Mouse (Mus musculus): Measurements from ENCODE around the gene Gse1. TPM values are rescaled to one million over a fixed set of nuclear protein-coding genes. Genes with fewer than 3 reads are reported as not detected.
A peak's percentile ranks its signal among the peaks of the same experiment; 100 is the strongest.

The Gse1 gene
- polyA plus RNA-seq, 1 experiment = 52.4 TPM

- no peaks in the 10 kb centered on the region for H3K27me3 ChIP-seq (ENCODE audit: control insufficient read depth, insufficient read depth, low read length)
Observed at GRCm38 (mm10) chr8:120268541-120268980, 40.3 kb downstream of the Gse1 start.

GRCm38 (mm10) chr8:120270449-120270848 lies 42.2 kb downstream of the Gse1 start:
- peak; percentile 77 to 81 for DNase-seq
- Histone ChIP-seq H3K27ac (ENCODE audit: insufficient read depth, low read length) (no peak overlapping the region), H3K27me3 (ENCODE audit: control insufficient read depth, insufficient read depth, low read length) (no peaks in the 10 kb centered on the region), H3K4me3 (replicated peaks; ENCODE audit: insufficient read depth, low read depth, low read length) (no peak overlapping the region), H3K4me1 (ENCODE audit: control insufficient read depth, insufficient read depth, low read length) (peaks cover 28% of the 10 kb centered on the region)
- no peak for TF ChIP-seq POLR2A (IDR thresholded peaks at IDR 0.05; ENCODE audit: borderline replicate concordance, insufficient read depth, low read length)
- no peak for TF ChIP-seq CTCF (IDR thresholded peaks at IDR 0.05; ENCODE audit: borderline replicate concordance, insufficient read depth, low read depth, low read length)
- WGBS = 13% methylated on average over 13 of the region's 13 CpGs

More at GRCm38 (mm10) chr8:120268541-120268980, 40.3 kb downstream of the Gse1 start:
- TF ChIP-seq CTCF (IDR thresholded peaks at IDR 0.05; ENCODE audit: borderline replicate concordance, insufficient read depth, low read depth, low read length) = no peak
- no peak for TF ChIP-seq POLR2A (IDR thresholded peaks at IDR 0.05; ENCODE audit: borderline replicate concordance, insufficient read depth, low read length)
- peak; percentile 51 to 65 for DNase-seq
- 8% methylated on average over 19 of the region's 19 CpGs for WGBS
- Histone ChIP-seq H3K27ac (ENCODE audit: insufficient read depth, low read length) (no peak overlapping the region), H3K4me1 (ENCODE audit: control insufficient read depth, insufficient read depth, low read length) (peaks cover 38% of the 10 kb centered on the region), H3K4me3 (replicated peaks; ENCODE audit: insufficient read depth, low read depth, low read length) (no peak overlapping the region)

- TF ChIP-seq CTCF (IDR thresholded peaks at IDR 0.05; ENCODE audit: borderline replicate concordance, insufficient read depth, low read depth, low read length) (no peak), POLR2A (IDR thresholded peaks at IDR 0.05; ENCODE audit: borderline replicate concordance, insufficient read depth, low read length) (no peak)
- H3K4me1 ChIP-seq (ENCODE audit: control insufficient read depth, insufficient read depth, low read length) = peaks cover 28% of the 10 kb centered on the region
Observed at GRCm38 (mm10) chr8:120273430-120273829, 45.2 kb downstream of the Gse1 start.

GRCm38 (mm10) chr8:120276051-120276890 lies 48.0 kb downstream of the Gse1 start:
- peak in 1 of 2 experiments; percentile 55 for DNase-seq
- no peak overlapping the region for H3K4me3 ChIP-seq (replicated peaks; ENCODE audit: insufficient read depth, low read depth, low read length)

More at GRCm38 (mm10) chr8:120273430-120273829, 45.2 kb downstream of the Gse1 start:
- DNase-seq = no peak
- WGBS = 72% methylated on average over 4 of the region's 4 CpGs
- H3K27ac ChIP-seq (ENCODE audit: insufficient read depth, low read length) = no peak overlapping the region
- no peak overlapping the region for H3K4me3 ChIP-seq (replicated peaks; ENCODE audit: insufficient read depth, low read depth, low read length)
- H3K27me3 ChIP-seq (ENCODE audit: control insufficient read depth, insufficient read depth, low read length) = no peaks in the 10 kb centered on the region

GRCm38 (mm10) chr8:120276891-120277426 lies 48.7 kb downstream of the Gse1 start:
- peaks cover 5% of the 10 kb centered on the region for H3K4me1 ChIP-seq (ENCODE audit: control insufficient read depth, insufficient read depth, low read length)
- 34% methylated on average over 16 of the region's 16 CpGs for WGBS
- H3K4me3 ChIP-seq (replicated peaks; ENCODE audit: insufficient read depth, low read depth, low read length) = no peak overlapping the region
- no peak overlapping the region for H3K27ac ChIP-seq (ENCODE audit: insufficient read depth, low read length)
- DNase-seq = no peak
- TF ChIP-seq POLR2A (IDR thresholded peaks at IDR 0.05; ENCODE audit: borderline replicate concordance, insufficient read depth, low read length) = no peak
- no peak for TF ChIP-seq CTCF (IDR thresholded peaks at IDR 0.05; ENCODE audit: borderline replicate concordance, insufficient read depth, low read depth, low read length)
- H3K27me3 ChIP-seq (ENCODE audit: control insufficient read depth, insufficient read depth, low read length) = no peaks in the 10 kb centered on the region

More at GRCm38 (mm10) chr8:120276051-120276890, 48.0 kb downstream of the Gse1 start:
- 17% methylated on average over 49 of the region's 49 CpGs for WGBS
- H3K27ac ChIP-seq (ENCODE audit: insufficient read depth, low read length) = no peak overlapping the region
- TF ChIP-seq POLR2A (IDR thresholded peaks at IDR 0.05; ENCODE audit: borderline replicate concordance, insufficient read depth, low read length) = no peak
- TF ChIP-seq CTCF (IDR thresholded peaks at IDR 0.05; ENCODE audit: borderline replicate concordance, insufficient read depth, low read depth, low read length) = no peak
- no peaks in the 10 kb centered on the region for H3K27me3 ChIP-seq (ENCODE audit: control insufficient read depth, insufficient read depth, low read length)
- peaks cover 5% of the 10 kb centered on the region for H3K4me1 ChIP-seq (ENCODE audit: control insufficient read depth, insufficient read depth, low read length)

GRCm38 (mm10) chr8:120278009-120278408 lies 49.8 kb downstream of the Gse1 start:
- Histone ChIP-seq H3K4me3 (replicated peaks; ENCODE audit: insufficient read depth, low read depth, low read length) (no peak overlapping the region), H3K4me1 (ENCODE audit: control insufficient read depth, insufficient read depth, low read length) (peaks cover 9% of the 10 kb centered on the region), H3K27ac (ENCODE audit: insufficient read depth, low read length) (no peak overlapping the region), H3K27me3 (ENCODE audit: control insufficient read depth, insufficient read depth, low read length) (no peaks in the 10 kb centered on the region)
- WGBS = 75% methylated on average over 14 of the region's 14 CpGs
- TF ChIP-seq CTCF (IDR thresholded peaks at IDR 0.05; ENCODE audit: borderline replicate concordance, insufficient read depth, low read depth, low read length) (no peak), POLR2A (IDR thresholded peaks at IDR 0.05; ENCODE audit: borderline replicate concordance, insufficient read depth, low read length) (no peak)
- no peak for DNase-seq

GRCm38 (mm10) chr8:120279418-120279817 lies 51.2 kb downstream of the Gse1 start:
- Histone ChIP-seq H3K4me1 (ENCODE audit: control insufficient read depth, insufficient read depth, low read length) (peaks cover 10% of the 10 kb centered on the region), H3K4me3 (replicated peaks; ENCODE audit: insufficient read depth, low read depth, low read length) (no peak overlapping the region), H3K27me3 (ENCODE audit: control insufficient read depth, insufficient read depth, low read length) (no peaks in the 10 kb centered on the region), H3K27ac (ENCODE audit: insufficient read depth, low read length) (no peak overlapping the region)
- DNase-seq = no peak
- WGBS = 82% methylated on average over 8 of the region's 8 CpGs
- TF ChIP-seq POLR2A (IDR thresholded peaks at IDR 0.05; ENCODE audit: borderline replicate concordance, insufficient read depth, low read length) (no peak), CTCF (IDR thresholded peaks at IDR 0.05; ENCODE audit: borderline replicate concordance, insufficient read depth, low read depth, low read length) (no peak)

Measured in cerebellum, adult 2 months (tissue).